Mouse (Mus musculus): ENCODE measurements around the gene Sntb2. TPM values are rescaled to one million over a fixed set of nuclear protein-coding genes. Genes with fewer than 3 reads are reported as not detected.

Gene Sntb2
- total and polyA plus RNA-seq, 3 experiments = 3.6 to 3.8 TPM; not detected in 1

DNA sequence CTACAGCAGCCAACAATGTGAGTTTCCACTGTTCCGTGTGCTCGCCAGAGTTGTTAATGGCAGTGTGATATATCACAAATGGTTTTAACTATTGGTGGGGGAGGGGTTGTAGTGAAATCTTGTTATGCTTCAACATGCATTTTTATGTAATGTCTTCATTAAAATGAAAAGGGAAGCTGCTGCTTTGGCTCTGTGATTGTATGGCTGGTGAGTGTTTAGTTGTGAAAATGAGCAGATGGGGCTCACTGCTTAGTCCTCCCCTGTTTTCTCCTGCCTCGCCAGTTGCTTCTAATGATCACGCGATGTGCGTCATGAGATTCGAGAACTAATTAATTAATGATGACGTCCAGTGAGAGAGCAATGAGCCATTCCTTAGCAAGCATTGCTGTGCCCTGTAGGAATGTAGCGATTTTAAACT is 49.9 kb downstream of the Sntb2 start:
- Histone ChIP-seq H3K27me3 (ENCODE audit: control insufficient read depth in 1 of 2, insufficient read depth in 2 of 2, low read length in 2 of 2) (no peaks in the 10 kb centered on the region), H3K4me3 (ENCODE audit: control insufficient read depth in 1 of 2, insufficient read depth in 1 of 2, low read depth in 2 of 2, low read length in 2 of 2) (no peak overlapping the region), H3K9ac (ENCODE audit: control insufficient read depth, low read depth, low read length, poor library complexity, severe bottlenecking) (no peak overlapping the region), H3K79me2 (ENCODE audit: control insufficient read depth, insufficient read depth, low read length, poor library complexity) (no peaks in the 10 kb centered on the region), H3K9me3 (replicated peaks; ENCODE audit: insufficient read depth, low read length) (no peaks in the 10 kb centered on the region), H3K36me3 (ENCODE audit: control insufficient read depth in 1 of 2, insufficient read depth in 2 of 2, low read length in 2 of 2) (no peaks in the 10 kb centered on the region), H3K4me1 (ENCODE audit: control insufficient read depth in 1 of 2, insufficient read depth in 2 of 2, low read length in 2 of 2) (no peaks in the 10 kb centered on the region), H3K27ac (ENCODE audit: control insufficient read depth, low read depth, low read length) (no peak overlapping the region)
- no peak for TF ChIP-seq GATA1 (IDR thresholded peaks at IDR 0.05; ENCODE audit: low read depth, low read length)
- TF ChIP-seq MXI1 (IDR thresholded peaks at IDR 0.05; ENCODE audit: low read depth, low read length) = no peak
- no peak for TF ChIP-seq SIN3A (IDR thresholded peaks at IDR 0.05; ENCODE audit: low read length)
- TF ChIP-seq POLR2AphosphoS5 (IDR thresholded peaks at IDR 0.05; ENCODE audit: borderline replicate concordance, low read depth, low read length) = no peak
- no peak for TF ChIP-seq KAT2A (conservative IDR thresholded peaks at IDR 0.05; ENCODE audit: low read depth, low read length)
- no peak for TF ChIP-seq UBTF (IDR thresholded peaks at IDR 0.05; ENCODE audit: borderline replicate concordance, insufficient read depth, low read depth, low read length)
- TF ChIP-seq MEF2A (IDR thresholded peaks at IDR 0.05; ENCODE audit: extremely low read depth, insufficient replicate concordance, low read depth, low read length, poor library complexity, severe bottlenecking) = no peak
- no peak for DNase-seq (ENCODE audit: low read depth, low spot score)

- H3K4me1 ChIP-seq (ENCODE audit: control insufficient read depth in 1 of 2, insufficient read depth in 2 of 2, low read length in 2 of 2) = no peaks in the 10 kb centered on the region
- DNase-seq (ENCODE audit: low read depth, low spot score) = no peak
- no peak overlapping the region for H3K4me3 ChIP-seq (ENCODE audit: control insufficient read depth in 1 of 2, insufficient read depth in 1 of 2, low read depth in 2 of 2, low read length in 2 of 2)
- no peaks in the 10 kb centered on the region for H3K36me3 ChIP-seq (ENCODE audit: control insufficient read depth in 1 of 2, insufficient read depth in 2 of 2, low read length in 2 of 2)
- no peaks in the 10 kb centered on the region for H3K9me3 ChIP-seq (replicated peaks; ENCODE audit: insufficient read depth, low read length)
- H3K27me3 ChIP-seq (ENCODE audit: control insufficient read depth in 1 of 2, insufficient read depth in 2 of 2, low read length in 2 of 2) = no peaks in the 10 kb centered on the region
- no peak overlapping the region for H3K9ac ChIP-seq (ENCODE audit: control insufficient read depth, low read depth, low read length, poor library complexity, severe bottlenecking)
- no peaks in the 10 kb centered on the region for H3K79me2 ChIP-seq (ENCODE audit: control insufficient read depth, insufficient read depth, low read length, poor library complexity)
- H3K27ac ChIP-seq (ENCODE audit: control insufficient read depth, low read depth, low read length) = no peak overlapping the region
- TF ChIP-seq CTCF (IDR thresholded peaks at IDR 0.05 in 2 of 3, conservative IDR thresholded peaks at IDR 0.05 in 1 of 3; ENCODE audit: control insufficient read depth in 1 of 3, insufficient read depth in 1 of 3, low read depth in 2 of 3, low read length in 3 of 3, poor library complexity in 1 of 3, severe bottlenecking in 1 of 3) (no peak), NELFE (IDR thresholded peaks at IDR 0.05; ENCODE audit: low read depth, low read length) (no peak)
Measured at GRCm38 (mm10) chr8:106985951-106986350, 50.4 kb downstream of the Sntb2 start.

DNA sequence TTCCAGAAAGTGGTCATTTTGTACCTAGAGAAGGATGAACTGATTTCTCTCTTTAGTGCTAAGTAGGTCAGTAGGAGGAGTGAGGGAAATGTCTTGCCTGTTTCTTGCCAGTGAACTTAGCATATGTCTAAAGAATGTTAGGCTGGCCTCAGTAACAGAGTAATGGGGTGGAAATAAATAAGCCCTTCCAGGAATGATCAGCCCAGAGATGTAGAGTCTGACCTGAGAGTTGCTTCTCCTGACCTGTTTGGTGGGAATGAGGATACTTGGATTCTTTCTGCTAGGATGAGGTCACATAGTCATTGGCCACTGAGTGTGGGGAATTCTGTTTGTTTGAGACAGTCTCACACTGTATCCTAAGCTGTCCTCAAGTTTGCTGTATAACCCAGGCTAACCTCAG is 52.0 kb downstream of the Sntb2 start:
- H3K4me1 ChIP-seq (ENCODE audit: control insufficient read depth in 1 of 2, insufficient read depth in 2 of 2, low read length in 2 of 2) = no peaks in the 10 kb centered on the region
- DNase-seq (ENCODE audit: low read depth, low spot score) = no peak
- H3K9me3 ChIP-seq (replicated peaks; ENCODE audit: insufficient read depth, low read length) = no peaks in the 10 kb centered on the region
- TF ChIP-seq NELFE (IDR thresholded peaks at IDR 0.05; ENCODE audit: low read depth, low read length) (no peak), RAD21 (IDR thresholded peaks at IDR 0.05; ENCODE audit: low read depth, low read length) (no peak), UBTF (IDR thresholded peaks at IDR 0.05; ENCODE audit: borderline replicate concordance, insufficient read depth, low read depth, low read length) (no peak), KAT2A (conservative IDR thresholded peaks at IDR 0.05; ENCODE audit: low read depth, low read length) (no peak), USF1 (IDR thresholded peaks at IDR 0.05; ENCODE audit: low read depth, low read length) (no peak), JUND (IDR thresholded peaks at IDR 0.05; ENCODE audit: low read depth, low read length) (no peak), MYC (IDR thresholded peaks at IDR 0.05; ENCODE audit: low read depth, low read length) (no peak), POLR2AphosphoS5 (IDR thresholded peaks at IDR 0.05; ENCODE audit: borderline replicate concordance, low read depth, low read length) (no peak), TAL1 (IDR thresholded peaks at IDR 0.05; ENCODE audit: low read length) (no peak), ETS1 (IDR thresholded peaks at IDR 0.05; ENCODE audit: low read depth, low read length) (no peak), MAZ (IDR thresholded peaks at IDR 0.05; ENCODE audit: low read depth, low read length) (no peak), POLR2AphosphoS2 (IDR thresholded peaks at IDR 0.05; ENCODE audit: low read length) (no peak), MAX (IDR thresholded peaks at IDR 0.05; ENCODE audit: low read length) (no peak), ZMIZ1 (IDR thresholded peaks at IDR 0.05; ENCODE audit: low read depth, low read length) (no peak), CHD2 (IDR thresholded peaks at IDR 0.05; ENCODE audit: low read length) (no peak)
- no peaks in the 10 kb centered on the region for H3K79me2 ChIP-seq (ENCODE audit: control insufficient read depth, insufficient read depth, low read length, poor library complexity)
- no peaks in the 10 kb centered on the region for H3K27me3 ChIP-seq (ENCODE audit: control insufficient read depth in 1 of 2, insufficient read depth in 2 of 2, low read length in 2 of 2)
- H3K36me3 ChIP-seq (ENCODE audit: control insufficient read depth in 1 of 2, insufficient read depth in 2 of 2, low read length in 2 of 2) = no peaks in the 10 kb centered on the region
- H3K4me3 ChIP-seq (ENCODE audit: control insufficient read depth in 1 of 2, insufficient read depth in 1 of 2, low read depth in 2 of 2, low read length in 2 of 2) = no peak overlapping the region
- no peak overlapping the region for H3K9ac ChIP-seq (ENCODE audit: control insufficient read depth, low read depth, low read length, poor library complexity, severe bottlenecking)
- H3K27ac ChIP-seq (ENCODE audit: control insufficient read depth, low read depth, low read length) = no peak overlapping the region
